Mouse (Mus musculus) urinary bladder, postnatal 25 days (tissue): ENCODE results near the gene Gm49403.
A peak's percentile ranks its signal among the peaks of the same experiment; 100 is the strongest.

Experiments used
- DNase-seq: peaks from one replicate; pipeline ENCODE4 v3.0.0; 2022; ENCODE audit warnings: low spot score

Gene Gm49403

DNA sequence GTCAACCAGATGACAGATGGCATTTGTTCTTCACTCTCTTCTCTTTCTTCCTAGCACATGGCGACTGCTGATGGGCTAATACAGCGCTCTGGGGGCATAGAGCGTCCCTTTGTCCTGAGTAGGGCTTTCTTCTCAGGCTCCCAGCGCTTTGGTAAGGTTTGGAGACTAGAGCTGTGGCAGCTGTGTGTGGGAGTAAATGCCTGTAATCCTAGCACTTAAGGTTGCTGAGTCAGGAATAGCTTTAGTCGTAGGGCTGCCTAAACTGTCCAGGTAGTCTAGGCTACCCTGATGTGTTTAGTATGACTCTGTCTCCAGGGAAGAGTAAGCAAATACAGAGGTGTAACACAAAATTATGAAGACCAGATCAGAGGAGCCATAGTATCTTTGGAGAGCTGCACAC lies 28.1 kb downstream of the Gm49403 start:
- DNase-seq: no peak

- no peak for DNase-seq
These were observed 30.5 kb downstream of the Gm49403 start for GRCm38 (mm10) chr19:8914212-8914611.

DNA sequence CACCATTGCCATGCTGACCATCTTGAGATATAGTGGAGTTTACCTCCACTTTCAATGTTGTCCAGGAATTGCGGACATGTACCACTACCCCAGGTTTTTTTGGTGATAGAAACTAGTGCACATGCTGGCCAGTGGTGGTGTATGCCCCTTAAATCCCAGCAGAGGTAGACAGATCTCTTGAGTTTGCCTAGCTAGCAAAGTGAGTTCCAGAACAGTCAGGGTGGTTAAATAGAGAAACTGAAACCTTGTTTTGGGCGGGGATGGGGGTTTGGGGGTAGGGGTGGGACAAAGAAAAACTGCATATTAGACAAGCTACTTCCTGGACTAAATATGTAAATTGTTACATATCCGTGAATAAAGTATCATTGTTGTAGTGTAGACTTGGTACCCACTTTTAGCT lies 35.3 kb downstream of the Gm49403 start:
- DNase-seq: no peak

GRCm38 (mm10) chr19:8919684-8920072 lies 35.9 kb downstream of the Gm49403 start:
- DNase-seq: no peak

DNA sequence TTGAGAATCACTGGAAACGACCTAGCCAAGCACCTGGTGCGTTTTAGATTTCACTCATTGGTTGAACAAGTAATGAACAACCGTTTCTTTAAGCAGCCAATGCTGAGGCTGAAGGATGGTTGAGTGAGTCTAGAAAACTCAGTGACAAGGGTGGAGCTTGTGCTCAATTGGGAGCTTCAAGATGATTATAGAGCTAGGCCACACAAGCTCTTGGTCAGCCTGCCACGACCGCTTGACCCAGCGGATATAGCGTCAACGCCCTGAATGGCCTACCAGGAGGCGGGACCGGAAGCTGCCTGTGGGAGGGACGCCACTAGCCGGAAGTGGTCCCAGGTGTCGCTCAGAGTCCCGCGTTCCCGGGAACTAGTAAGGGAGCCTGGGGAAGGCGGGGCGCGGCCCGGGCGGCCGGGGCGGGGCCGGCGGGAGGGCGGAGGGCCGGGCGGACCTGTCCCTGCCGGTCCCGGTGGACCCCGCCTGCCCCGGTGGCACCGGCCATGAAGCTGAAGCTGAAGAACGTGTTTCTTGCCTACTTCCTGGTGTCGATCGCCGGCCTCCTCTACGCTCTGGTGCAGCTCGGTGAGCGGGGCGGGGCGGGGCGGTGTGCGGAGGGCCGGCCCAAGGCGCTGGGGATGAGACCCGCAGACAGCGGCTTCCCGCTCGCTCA lies 36.5 kb downstream of the Gm49403 start, which contains the start of gene B3gat3:
Gene B3gat3 (plus strand): TSS at position 302 of the 664 bp plus-strand sequence.
- DNase-seq: peak; percentile 92

DNA sequence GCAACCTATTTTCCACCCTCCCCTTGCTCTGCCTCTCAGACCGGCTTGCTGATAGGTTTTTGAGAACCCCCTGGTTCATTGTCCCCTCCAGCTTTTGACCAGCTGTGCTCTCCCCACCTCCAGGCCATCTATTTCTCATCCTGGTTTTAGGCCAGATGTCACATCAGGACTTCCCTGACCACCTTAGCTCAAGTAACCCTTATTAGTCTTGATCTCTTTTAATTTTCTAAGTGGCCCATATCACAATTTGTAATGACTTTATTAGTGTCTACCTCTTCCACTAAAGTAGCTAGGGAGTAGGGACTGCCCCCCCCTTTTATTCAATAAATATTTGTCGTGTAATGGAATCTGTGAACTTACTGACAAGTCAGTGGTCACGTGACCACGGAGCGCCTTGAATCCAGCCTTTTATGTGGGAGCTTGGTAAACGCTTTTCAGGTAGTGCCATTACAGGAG lies 37.1 kb downstream of the Gm49403 start:
- DNase-seq: no peak

- no peak for DNase-seq
These were observed 38.0 kb downstream of the Gm49403 start for GRCm38 (mm10) chr19:8921741-8922140.

DNA sequence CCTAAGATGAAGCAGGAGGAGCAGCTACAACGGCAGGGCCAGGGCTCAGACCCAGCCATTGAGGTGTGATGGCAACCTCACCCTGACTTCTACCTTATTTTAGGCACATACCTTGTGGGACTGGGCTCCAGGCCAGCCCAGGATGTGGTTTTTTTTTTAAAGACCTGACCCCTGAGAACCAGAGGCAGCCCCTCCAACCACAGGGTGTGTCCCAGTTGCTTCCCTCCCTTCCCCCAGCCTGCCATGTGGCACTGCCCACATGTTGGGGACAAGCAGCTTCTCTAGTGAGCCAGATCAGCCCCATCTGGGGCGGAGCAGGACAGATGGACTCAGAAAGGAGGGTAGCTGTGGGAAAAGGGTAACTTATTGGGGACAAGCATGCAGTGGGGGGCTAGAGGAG lies 43.0 kb downstream of the Gm49403 start:
- DNase-seq: no peak

DNA sequence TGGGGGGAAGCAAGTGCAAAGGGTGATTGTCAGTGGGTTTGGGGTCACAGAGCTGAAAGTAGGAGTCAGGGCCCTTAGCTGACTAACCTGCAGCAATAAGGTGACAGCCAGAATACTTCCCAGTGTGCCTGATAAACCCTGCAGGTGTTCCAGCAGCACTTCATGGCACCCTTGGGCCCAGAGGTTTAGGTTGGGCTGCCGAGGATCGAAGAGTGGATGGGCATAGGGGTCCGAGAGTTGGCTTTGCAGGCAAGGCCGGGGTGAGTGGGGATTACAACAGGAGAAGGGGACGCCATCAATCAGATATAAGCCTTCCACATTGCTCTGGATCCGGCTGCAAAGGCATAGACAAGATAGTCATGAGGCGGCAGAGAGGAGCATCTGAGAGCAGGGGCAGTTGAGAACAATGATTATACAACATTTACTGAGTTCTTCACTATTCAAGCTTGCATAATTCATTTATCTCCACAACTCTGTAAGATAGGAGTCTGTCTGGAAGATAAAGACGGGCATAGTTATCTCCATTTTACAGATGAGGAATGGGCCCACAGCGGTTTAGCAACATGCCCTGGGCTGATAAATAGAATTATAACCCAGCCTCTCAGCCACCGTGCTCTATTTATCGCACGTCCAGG lies 44.3 kb downstream of the Gm49403 start:
- no peak for DNase-seq

GRCm38 (mm10) chr19:8928689-8929223 lies 45.0 kb downstream of the Gm49403 start:
- no peak for DNase-seq

- DNase-seq: peak; percentile 84
These were observed 45.7 kb downstream of the Gm49403 start, which contains the start of the genes Rom1 and Eml3 for GRCm38 (mm10) chr19:8929224-8930088. Gene Rom1, minus strand, starts transcription at chr19:8929356. Gene Eml3, plus strand, starts transcription at chr19:8929552.

- no peak for DNase-seq
These were observed 46.4 kb downstream of the Gm49403 start for GRCm38 (mm10) chr19:8930117-8930516.

- no peak for DNase-seq
These were observed 47.0 kb downstream of the Gm49403 start for GRCm38 (mm10) chr19:8930771-8931170.

GRCm38 (mm10) chr19:8936736-8937135 lies 53.0 kb downstream of the Gm49403 start:
- DNase-seq: no peak
